Mouse (Mus musculus) liver, adult 2 months (tissue): Measurements from ENCODE around the gene Zfx.

ENCODE experiments used
- CTCF ChIP-seq: fragments of 200-500 bp; IDR thresholded peaks from 2 replicates; pipeline ENCODE4 v1.5.1; 2011; ENCODE audit warnings: low read depth, low read length, control low read depth
- POLR2A ChIP-seq: fragments of 200-500 bp; IDR thresholded peaks from 2 replicates; pipeline ENCODE4 v1.6.1; 2011; ENCODE audit warnings: low read length, control low read depth; ENCODE audit not compliant: insufficient read depth; ENCODE audit errors: extremely low read depth

GRCm38 (mm10) chrX:94142004-94142771 is 18.7 kb upstream of the Zfx start:
- TF ChIP-seq POLR2A (no peak), CTCF (no peak)
